Mouse (Mus musculus) embryonic stem cell, embryonic (primary cell): ENCODE results near the gene Nrp2.

Experiments
- CTCF ChIA-PET, 4 experiments: fragments of 300-600 bp in 2 of 4; fragments of 350-600 bp in 2 of 4; sonication (Branson Sonifier 250); formaldehyde crosslinking; loops; one replicate each; lab custom pipeline; 2022; ENCODE audit warnings: inconsistent platforms in 2 of 4; lab: Charles Lee
- POLR2A ChIA-PET, 4 experiments: fragments of 300-600 bp in 2 of 4; fragments of 350-600 bp in 2 of 4; sonication (Branson Sonifier 250); formaldehyde crosslinking; loops; one replicate each; lab custom pipeline; 2022; ENCODE audit warnings: antibody characterized with exemption in 4 of 4, inconsistent platforms in 1 of 4; lab: Charles Lee

Gene Nrp2

GRCm38 (mm10) chr1:62699801-62700200 lies 3.3 kb upstream of the Nrp2 start:
- CTCF ChIA-PET: interaction anchor here in 3 of 4 experiments (1.5 to 2.2 kb wide), 5 partner anchors 17 to 1519 kb away, joined by 5 to 12 read pairs (median 7); no protein-coding TSS in a partner anchor
- POLR2A ChIA-PET: interaction anchor here in 1 of 4 experiments (1.5 kb wide), 1 partner anchor 33 kb away, joined by 3 read pairs; no protein-coding TSS in a partner anchor

GRCm38 (mm10) chr1:62701065-62701921 lies 1.8 kb upstream of the Nrp2 start:
- ChIA-PET POLR2A (interaction anchor here (0.7 to 1.5 kb wide), 9 partner anchors 15 to 303 kb away, joined by 3 to 8 read pairs (median 3); no protein-coding TSS in a partner anchor), CTCF (interaction anchor here (0.5 to 2.2 kb wide), 39 partner anchors 13 to 1608 kb away, joined by 3 to 12 read pairs (median 3); no protein-coding TSS in a partner anchor)

GRCm38 (mm10) chr1:62702743-62703142 lies 342 bp upstream of the Nrp2 start:
- POLR2A ChIA-PET: interaction anchor here in 3 of 4 experiments (0.9 to 8.9 kb wide), 7 partner anchors 10 to 82 kb away, joined by 3 to 119 read pairs (median 4); no protein-coding TSS in a partner anchor
- CTCF ChIA-PET: interaction anchor here in 2 of 4 experiments (0.6 to 0.7 kb wide), 4 partner anchors 105 to 1341 kb away, joined by 3 read pairs; no protein-coding TSS in a partner anchor

- POLR2A ChIA-PET: interaction anchor here (0.6 to 8.9 kb wide), 17 partner anchors 9 to 1116 kb away, joined by 3 to 119 read pairs (median 4); no protein-coding TSS in a partner anchor
- CTCF ChIA-PET: interaction anchor here (0.7 to 1.3 kb wide), 4 partner anchors 9 to 1582 kb away, joined by 3 to 5 read pairs (median 3); no protein-coding TSS in a partner anchor
Observed at GRCm38 (mm10) chr1:62704117-62704888, 1.2 kb downstream of the Nrp2 start.

- ChIA-PET CTCF (interaction anchor here in 3 of 4 experiments (0.7 to 1.3 kb wide), 3 partner anchors 9 to 262 kb away, joined by 3 to 5 read pairs (median 3); no protein-coding TSS in a partner anchor), POLR2A (interaction anchor here in 3 of 4 experiments (0.6 to 8.9 kb wide), 14 partner anchors 8 to 1115 kb away, joined by 3 to 119 read pairs (median 4); no protein-coding TSS in a partner anchor)
Observed at GRCm38 (mm10) chr1:62704889-62705516, 1.9 kb downstream of the Nrp2 start.

GRCm38 (mm10) chr1:62705517-62705981 lies 2.5 kb downstream of the Nrp2 start:
- ChIA-PET POLR2A (interaction anchor here in 3 of 4 experiments (0.6 to 8.9 kb wide), 18 partner anchors 8 to 223 kb away, joined by 3 to 119 read pairs (median 5); no protein-coding TSS in a partner anchor), CTCF (interaction anchor here in 3 of 4 experiments (0.7 to 1.2 kb wide), 5 partner anchors 17 to 490 kb away, joined by 3 to 6 read pairs (median 3); no protein-coding TSS in a partner anchor)

GRCm38 (mm10) chr1:62706085-62707021 lies 3.3 kb downstream of the Nrp2 start:
- ChIA-PET CTCF (interaction anchor here (0.6 to 1.5 kb wide), 13 partner anchors 8 to 666 kb away, joined by 3 to 6 read pairs (median 3); no protein-coding TSS in a partner anchor), POLR2A (interaction anchor here (0.6 to 8.9 kb wide), 28 partner anchors 9 to 261 kb away, joined by 3 to 119 read pairs (median 4); no protein-coding TSS in a partner anchor)

GRCm38 (mm10) chr1:62707101-62707912 lies 4.2 kb downstream of the Nrp2 start:
- POLR2A ChIA-PET: interaction anchor here in 3 of 4 experiments (0.6 to 8.9 kb wide), 24 partner anchors 9 to 939 kb away, joined by 3 to 119 read pairs (median 4); no protein-coding TSS in a partner anchor
- CTCF ChIA-PET: interaction anchor here (0.6 to 1.5 kb wide), 11 partner anchors 9 to 665 kb away, joined by 3 to 6 read pairs (median 3); no protein-coding TSS in a partner anchor

GRCm38 (mm10) chr1:62707913-62708860 lies 5.1 kb downstream of the Nrp2 start:
- ChIA-PET CTCF (interaction anchor here (0.6 to 1.5 kb wide), 8 partner anchors 9 to 28 kb away, joined by 3 to 4 read pairs (median 3); no protein-coding TSS in a partner anchor), POLR2A (interaction anchor here in 3 of 4 experiments (0.6 to 8.9 kb wide), 16 partner anchors 8 to 259 kb away, joined by 3 to 119 read pairs (median 4); no protein-coding TSS in a partner anchor)

- ChIA-PET POLR2A (interaction anchor here in 1 of 4 experiments (1.0 to 8.9 kb wide), 4 partner anchors 9 to 74 kb away, joined by 3 to 119 read pairs (median 4); no protein-coding TSS in a partner anchor), CTCF (no interaction called here)
Observed at GRCm38 (mm10) chr1:62709770-62710335, 6.8 kb downstream of the Nrp2 start.

GRCm38 (mm10) chr1:62713021-62713676 lies 10.1 kb downstream of the Nrp2 start:
- POLR2A ChIA-PET: interaction anchor here in 2 of 4 experiments (1.1 to 2.4 kb wide), 3 partner anchors 10 to 23 kb away, joined by 3 to 12 read pairs (median 7); partner anchors contain the start of gene Nrp2 (in 1 of the 2)

GRCm38 (mm10) chr1:62715004-62715403 lies 11.9 kb downstream of the Nrp2 start:
- ChIA-PET POLR2A (interaction anchor here in 1 of 4 experiments (0.6 to 2.2 kb wide), 6 partner anchors 9 to 82 kb away, joined by 3 to 9 read pairs (median 3); partner anchors contain the start of gene Nrp2), CTCF (interaction anchor here in 1 of 4 experiments (0.5 kb wide), 1 partner anchor 13 kb away, joined by 3 read pairs; no protein-coding TSS in a partner anchor)

More at GRCm38 (mm10) chr1:62713021-62713676, 10.1 kb downstream of the Nrp2 start:
- CTCF ChIA-PET: interaction anchor here in 2 of 4 experiments (0.9 to 1.0 kb wide), 2 partner anchors 9 to 10 kb away, joined by 3 to 4 read pairs; no protein-coding TSS in a partner anchor

- POLR2A ChIA-PET: interaction anchor here in 1 of 4 experiments (0.6 to 2.2 kb wide), 7 partner anchors 8 to 82 kb away, joined by 3 to 9 read pairs (median 3); partner anchors contain the start of gene Nrp2
- CTCF ChIA-PET: interaction anchor here in 2 of 4 experiments (0.5 to 2.8 kb wide), 3 partner anchors 9 to 15 kb away, joined by 3 to 12 read pairs (median 6); no protein-coding TSS in a partner anchor
Observed at GRCm38 (mm10) chr1:62715692-62716091, 12.6 kb downstream of the Nrp2 start.
